Mouse (Mus musculus): ENCODE results near the gene Pkdrej. TPM values are rescaled to one million over a fixed set of nuclear protein-coding genes. Genes with fewer than 3 reads are reported as not detected.
"Not testable (repeated sequence)": the region's sequence is repeated elsewhere in the genome, so short reads cannot be mapped to it uniquely, and the experiment has no call there.

Pkdrej gene
- 1 to 10 TPM; 3.9 to 4.2 TPM for total RNA-seq (2021)
- polyA plus RNA-seq (2012; rRNA removed) = 1.8 and 3.0 TPM in 2 replicates
- long read RNA-seq, full-length matches to known transcripts = 1 of 1 reads
- long read RNA-seq, partial matches to known transcripts = 0 of 1 reads
- long read RNA-seq, other reads (novel, unspliced or antisense) = 0 of 1 reads

DNA sequence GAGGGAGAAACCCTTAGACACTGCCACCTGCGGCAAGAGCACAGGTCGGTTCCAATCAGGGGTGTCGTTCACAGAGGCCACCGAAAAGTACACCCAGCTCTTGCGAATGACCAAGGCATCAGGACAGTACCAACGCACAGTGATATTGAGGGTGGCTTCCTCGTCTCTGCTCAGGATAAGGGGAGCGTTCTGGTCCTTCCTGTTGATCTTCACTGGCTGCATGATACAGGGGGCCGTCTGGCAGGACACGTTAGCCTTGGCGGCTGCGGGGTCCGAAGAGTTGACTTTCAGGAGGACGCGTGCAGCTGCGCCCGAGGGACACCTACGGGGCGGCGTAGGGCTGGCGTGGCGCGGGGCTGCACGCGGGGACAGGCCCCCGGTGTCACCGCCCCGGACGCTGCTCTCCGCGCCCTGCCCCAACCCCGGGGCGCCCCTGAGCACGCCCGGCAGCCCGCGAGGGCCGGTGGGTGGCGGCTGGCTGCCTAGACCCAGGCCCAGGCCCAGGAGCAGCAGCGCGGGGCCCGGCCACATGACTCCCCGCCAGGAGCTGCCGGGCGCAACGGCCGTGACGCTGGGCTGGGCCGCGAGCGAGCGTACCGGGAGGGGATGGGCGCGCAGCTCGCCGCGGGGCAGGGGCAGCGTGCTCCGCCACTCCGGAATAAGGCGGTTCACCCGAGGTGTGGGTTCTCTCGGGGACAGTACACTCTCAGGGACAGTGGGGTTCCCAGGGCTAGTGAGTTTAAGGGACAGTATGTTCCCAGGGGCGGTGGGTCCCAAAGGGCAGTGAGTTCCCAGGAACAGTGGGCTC, at the start of gene Pkdrej:
Gene Pkdrej (minus strand): TSS at position 532 of the 808 bp plus-strand sequence.
- peak; percentile 68 to 76 for DNase-seq
- H3K27ac ChIP-seq = peak within 1 kb of the TSS; percentile 71
- peak within 1 kb of the TSS; percentile 46 for H3K4me3 ChIP-seq
- intact Hi-C loops (cut with DNase I) = no loop called here
- peaks cover 1% of the 10 kb centered on the region; the same call in 1 of the 2 replicates for H3K27me3 ChIP-seq (ENCODE audit: control insufficient read depth, insufficient read depth, low read length)
- TF ChIP-seq EP300 (IDR thresholded peaks at IDR 0.05; ENCODE audit: insufficient read depth, low read depth, low read length) (no peak), CTCF (IDR thresholded peaks at IDR 0.05) (no peak), POLR2A (IDR thresholded peaks at IDR 0.05; ENCODE audit: insufficient read depth, low read depth, low read length) (no peak)
- no peaks in the 10 kb centered on the region for H3K36me3 ChIP-seq (ENCODE audit: control insufficient read depth, insufficient read depth, low read length)
- peak within 1 kb of the TSS; percentile 75 for H3K9ac ChIP-seq (ENCODE audit: low read depth, low read length)
- no peaks in the 10 kb centered on the region for H3K79me2 ChIP-seq (replicated peaks; ENCODE audit: control insufficient read depth, insufficient read depth, low read length)
- H3K4me1 ChIP-seq (ENCODE audit: control insufficient read depth, insufficient read depth, low read length) = peaks cover 4% of the 10 kb centered on the region; the same call in 1 of the 2 replicates
- 3% methylated on average over 65 of the region's 65 CpGs for WGBS

DNA sequence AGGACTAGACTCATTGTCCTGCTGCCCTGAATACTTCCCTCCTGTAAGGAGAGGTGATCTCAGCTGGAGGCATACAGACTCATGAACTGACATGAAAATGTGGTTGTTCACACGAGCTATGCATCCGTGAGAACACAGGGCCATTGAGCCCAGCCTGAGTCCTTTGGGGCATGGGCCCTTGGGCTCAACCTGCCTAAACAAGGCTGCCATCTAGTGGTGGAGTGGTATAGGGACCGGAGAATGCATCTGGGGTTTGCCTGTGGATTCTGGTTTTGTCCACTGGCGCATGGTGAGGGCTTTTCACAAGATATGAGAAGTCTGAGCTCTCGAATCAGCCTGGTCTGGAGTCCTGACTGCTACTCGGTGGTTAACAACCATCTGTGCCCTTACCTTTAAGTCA, 46.2 kb upstream of the Pkdrej start:
- Histone ChIP-seq H3K4me3 (no peak overlapping the region), H3K27ac (no peak overlapping the region), H3K9ac (ENCODE audit: low read depth, low read length) (no peak overlapping the region), H3K4me1 (ENCODE audit: control insufficient read depth, insufficient read depth, low read length) (no peaks in the 10 kb centered on the region), H3K36me3 (ENCODE audit: control insufficient read depth, insufficient read depth, low read length) (no peaks in the 10 kb centered on the region), H3K27me3 (ENCODE audit: control insufficient read depth, insufficient read depth, low read length) (no peaks in the 10 kb centered on the region), H3K79me2 (replicated peaks; ENCODE audit: control insufficient read depth, insufficient read depth, low read length) (no peaks in the 10 kb centered on the region)
- intact Hi-C loops (cut with DNase I) = loop anchor here (1.0 to 5.0 kb wide), 3 partner anchors 151 to 270 kb away; no protein-coding TSS in a partner anchor
- 40% methylated on average over 6 of the region's 6 CpGs for whole genome bisulfite sequencing
- DNase-seq = peak; percentile 64 to 69
- TF ChIP-seq CTCF (IDR thresholded peaks at IDR 0.05) (peak; percentile 98), EP300 (IDR thresholded peaks at IDR 0.05; ENCODE audit: insufficient read depth, low read depth, low read length) (peak; percentile 87; the same call in 1 of the 2 replicates), POLR2A (IDR thresholded peaks at IDR 0.05; ENCODE audit: insufficient read depth, low read depth, low read length) (no peak)

DNA sequence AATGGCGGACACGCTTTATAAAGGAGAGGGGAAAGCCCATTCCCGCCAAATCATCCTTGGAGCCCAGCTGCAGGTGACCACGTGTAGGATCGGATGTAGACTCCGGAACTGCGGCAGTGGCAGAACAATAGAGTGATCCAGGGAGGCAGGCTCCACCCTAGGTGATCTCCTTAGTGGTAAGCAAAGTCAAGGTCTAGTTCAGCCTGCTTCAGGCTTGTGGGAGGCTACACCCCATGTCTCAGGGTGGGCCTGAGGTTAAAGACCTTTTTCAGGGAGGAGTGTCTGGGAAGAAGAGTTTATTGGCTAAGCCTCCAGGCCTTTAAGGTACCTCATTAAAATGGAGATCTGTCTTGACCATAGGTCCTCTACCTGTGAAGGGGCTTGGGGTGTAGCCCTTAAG, 44.4 kb upstream of the Pkdrej start:
- not testable (repeated sequence) for H3K79me2 ChIP-seq (replicated peaks; ENCODE audit: control insufficient read depth, insufficient read depth, low read length); H3K36me3 ChIP-seq (ENCODE audit: control insufficient read depth, insufficient read depth, low read length); H3K9ac ChIP-seq (ENCODE audit: low read depth, low read length); DNase-seq; H3K4me1 ChIP-seq (ENCODE audit: control insufficient read depth, insufficient read depth, low read length); H3K4me3 ChIP-seq; H3K27me3 ChIP-seq (ENCODE audit: control insufficient read depth, insufficient read depth, low read length); H3K27ac ChIP-seq
- intact Hi-C loops (cut with DNase I) = loop anchor here (5.0 kb wide), 2 partner anchors 254 to 269 kb away; no protein-coding TSS in a partner anchor
- 86% methylated on average over 7 of the region's 7 CpGs for WGBS

DNA sequence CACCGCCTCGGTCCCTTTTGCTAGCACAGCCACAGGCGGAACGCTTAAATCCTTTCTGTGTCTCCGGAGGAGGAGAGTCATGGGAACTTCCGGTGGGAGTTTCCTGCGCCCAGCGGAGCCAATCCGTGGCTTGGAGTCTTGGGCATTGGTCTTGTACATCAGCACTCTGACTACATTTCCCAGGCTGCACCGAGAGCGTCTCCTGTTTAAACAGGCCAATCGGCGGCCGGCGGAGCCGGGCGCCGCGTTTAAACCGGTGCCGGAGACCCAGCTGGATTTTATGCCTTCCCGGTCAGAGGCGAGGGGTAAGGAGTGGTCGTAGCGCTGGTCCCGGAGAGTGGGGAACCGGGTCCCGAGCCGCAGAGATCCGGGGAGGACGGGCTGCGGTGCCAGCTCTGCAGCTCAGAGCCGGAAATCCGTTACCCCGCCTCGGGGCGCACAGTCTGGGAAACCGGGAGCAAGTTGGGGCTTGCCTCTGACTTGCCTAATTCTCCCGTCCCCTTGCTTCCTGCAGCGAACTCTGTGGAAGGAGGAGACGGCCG, 38.0 kb upstream of the Pkdrej start, which contains the start of gene Gtse1:
Gene Gtse1 (plus strand): TSS at position 256 of the 542 bp plus-strand sequence.
- peak within 1 kb of the TSS; percentile 74 for H3K4me3 ChIP-seq
- peak within 1 kb of the TSS; percentile 83 for H3K27ac ChIP-seq
- peak within 1 kb of the TSS; percentile 74 for H3K9ac ChIP-seq (ENCODE audit: low read depth, low read length)
- DNase-seq = peak; percentile 93 to 95
- intact Hi-C loops (cut with DNase I) = loop anchor here (1.0 to 2.0 kb wide), 3 partner anchors 19 to 48 kb away; partner anchors contain the start of genes Cdpf1, Trmu and Ttc38
- no peaks in the 10 kb centered on the region for H3K79me2 ChIP-seq (replicated peaks; ENCODE audit: control insufficient read depth, insufficient read depth, low read length)
- peaks cover 2% of the 10 kb centered on the region; the same call in 1 of the 2 replicates for H3K4me1 ChIP-seq (ENCODE audit: control insufficient read depth, insufficient read depth, low read length)
- no peaks in the 10 kb centered on the region for H3K27me3 ChIP-seq (ENCODE audit: control insufficient read depth, insufficient read depth, low read length)
- H3K36me3 ChIP-seq (ENCODE audit: control insufficient read depth, insufficient read depth, low read length) = no peaks in the 10 kb centered on the region
- TF ChIP-seq CTCF (IDR thresholded peaks at IDR 0.05) (0 out of 2 replicates have a peak, but pooled peaks have one; percentile 5), EP300 (IDR thresholded peaks at IDR 0.05; ENCODE audit: insufficient read depth, low read depth, low read length) (0 out of 2 replicates have a peak, but pooled peaks have one; percentile 6), POLR2A (IDR thresholded peaks at IDR 0.05; ENCODE audit: insufficient read depth, low read depth, low read length) (peak; percentile 86)
- WGBS = under 1% methylated on average over 42 of the region's 42 CpGs

DNA sequence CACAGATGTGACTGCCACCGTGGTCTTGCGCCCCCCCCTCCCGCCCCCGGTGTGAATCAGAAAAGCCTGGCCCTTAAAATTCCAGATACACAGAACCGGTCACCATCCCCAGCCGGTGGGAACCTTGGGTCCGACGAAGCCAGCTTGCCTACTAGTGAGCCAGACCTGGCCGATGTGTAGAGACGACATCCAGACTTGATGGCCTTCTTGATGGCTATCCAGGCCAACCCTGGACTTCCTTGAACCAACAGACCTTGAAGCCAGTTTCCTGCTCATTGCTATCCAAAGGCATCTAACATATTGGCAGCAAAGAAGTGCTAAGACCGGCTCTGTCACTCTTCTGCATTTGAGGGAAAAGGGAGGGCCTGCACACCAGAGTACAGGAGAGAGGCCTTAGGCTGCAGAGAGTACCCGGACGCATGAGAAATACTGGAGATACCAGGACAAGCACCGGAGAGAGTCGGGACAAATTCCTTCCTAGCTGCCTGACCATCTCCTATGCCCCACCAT, 37.5 kb upstream of the Pkdrej start:
- Histone ChIP-seq H3K9ac (ENCODE audit: low read depth, low read length) (peak overlapping the region; percentile 74), H3K27me3 (ENCODE audit: control insufficient read depth, insufficient read depth, low read length) (no peaks in the 10 kb centered on the region), H3K4me3 (peak overlapping the region; percentile 74), H3K4me1 (ENCODE audit: control insufficient read depth, insufficient read depth, low read length) (peaks cover 2% of the 10 kb centered on the region; the same call in 1 of the 2 replicates), H3K36me3 (ENCODE audit: control insufficient read depth, insufficient read depth, low read length) (no peaks in the 10 kb centered on the region), H3K27ac (peak overlapping the region; percentile 83), H3K79me2 (replicated peaks; ENCODE audit: control insufficient read depth, insufficient read depth, low read length) (no peaks in the 10 kb centered on the region)
- no peak for TF ChIP-seq POLR2A (IDR thresholded peaks at IDR 0.05; ENCODE audit: insufficient read depth, low read depth, low read length)
- no peak for TF ChIP-seq EP300 (IDR thresholded peaks at IDR 0.05; ENCODE audit: insufficient read depth, low read depth, low read length)
- TF ChIP-seq CTCF (IDR thresholded peaks at IDR 0.05) = no peak
- no peak for DNase-seq
- intact Hi-C loops (cut with DNase I) = loop anchor here (1.0 to 2.0 kb wide), 2 partner anchors 26 to 48 kb away; partner anchors contain the start of genes Cdpf1 and Ttc38
- 6% methylated on average over 15 of the region's 15 CpGs for WGBS

All from heart, adult 2 months (tissue).